Mouse (Mus musculus) brain, embryonic 14.5 days (tissue): ENCODE data around the gene Tgfbrap1.

ENCODE experiments used
- CTCF ChIP-seq: fragments of 200-500 bp; IDR thresholded peaks from 2 replicates; pipeline ENCODE4 v1.5.1; 2012; ENCODE audit warnings: inconsistent platforms, mild to moderate bottlenecking, moderate library complexity, borderline replicate concordance; ENCODE audit not compliant: insufficient read depth, insufficient read length; ENCODE audit errors: extremely low read depth
- POLR2A ChIP-seq: fragments of 200-500 bp; IDR thresholded peaks from 2 replicates; pipeline ENCODE4 v1.6.1; 2012; ENCODE audit warnings: mild to moderate bottlenecking, inconsistent platforms, borderline replicate concordance; ENCODE audit not compliant: poor library complexity, insufficient read depth, insufficient read length, severe bottlenecking; ENCODE audit errors: extremely low read depth

DNA sequence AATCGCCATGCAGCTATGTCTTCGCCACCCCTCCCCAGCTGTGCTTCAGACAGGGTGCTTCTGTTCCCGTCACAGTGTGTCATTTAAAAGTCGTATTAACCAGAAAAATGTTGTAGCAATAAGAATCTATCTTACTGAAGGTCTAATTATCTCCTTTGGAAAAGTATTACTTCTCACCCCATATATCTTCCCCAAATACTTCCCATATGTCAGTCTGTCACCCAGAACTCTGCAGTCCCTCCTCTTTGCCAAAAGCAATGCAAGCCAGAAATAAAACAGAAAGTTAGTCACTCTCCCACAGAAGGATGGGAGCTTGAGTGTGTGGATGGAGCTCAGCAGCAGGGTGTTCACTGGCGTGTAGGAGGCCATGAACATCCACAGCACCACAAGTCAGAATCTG lies 38.9 kb upstream of the Tgfbrap1 start:
- no peak for TF ChIP-seq CTCF
- no peak for TF ChIP-seq POLR2A
